Mouse (Mus musculus) heart, adult 9 months (tissue): ENCODE measurements around the gene Anapc15.
"Not testable (repeated sequence)": the region's sequence is repeated elsewhere in the genome, so short reads cannot be mapped to it uniquely, and the experiment has no call there.

Experiments used
- DNase-seq, 2 experiments: peaks; one replicate each; pipeline ENCODE4 v3.0.0; 2022; ENCODE audit warnings: low spot score in 2 of 2

Anapc15 gene

GRCm38 (mm10) chr7:101896104-101897066 lies 32.9 kb downstream of the Anapc15 start:
- DNase-seq, result peak; percentile 98 to 99

GRCm38 (mm10) chr7:101900331-101901097 lies 37.0 kb downstream of the Anapc15 start:
- DNase-seq, result peak in 1 of 2 experiments; percentile 52

GRCm38 (mm10) chr7:101901969-101902368 lies 38.5 kb downstream of the Anapc15 start:
- no peak for DNase-seq

- no peak for DNase-seq
Measured at GRCm38 (mm10) chr7:101902846-101903245, 39.3 kb downstream of the Anapc15 start.

GRCm38 (mm10) chr7:101905561-101906286 lies 42.2 kb downstream of the Anapc15 start, which contains the start of gene Lamtor1:
Lamtor1 (plus strand) TSS chr7:101905904.
- peak; percentile 100 for DNase-seq

GRCm38 (mm10) chr7:101906287-101906681 lies 42.8 kb downstream of the Anapc15 start, which contains the start of gene Tomt:
Tomt (minus strand) TSS chr7:101906359.
- no peak for DNase-seq

GRCm38 (mm10) chr7:101906696-101907095 lies 43.2 kb downstream of the Anapc15 start:
- no peak for DNase-seq

- DNase-seq, result peak in 1 of 2 experiments; percentile 55
Measured at GRCm38 (mm10) chr7:101908367-101908766, 44.9 kb downstream of the Anapc15 start.

- DNase-seq, result no peak
Measured at GRCm38 (mm10) chr7:101910138-101910537, 46.6 kb downstream of the Anapc15 start.

- DNase-seq, result no peak
Measured at GRCm38 (mm10) chr7:101911982-101912381, 48.5 kb downstream of the Anapc15 start.

- DNase-seq, result no peak
Measured at GRCm38 (mm10) chr7:101918071-101918470, 54.6 kb downstream of the Anapc15 start.

- DNase-seq, result not testable (repeated sequence)
Measured at GRCm38 (mm10) chr7:101925892-101926291, 62.4 kb downstream of the Anapc15 start.

GRCm38 (mm10) chr7:101928093-101928492 lies 64.6 kb downstream of the Anapc15 start:
- DNase-seq, result no peak

GRCm38 (mm10) chr7:101932551-101932950 lies 69.0 kb downstream of the Anapc15 start:
- no peak for DNase-seq

GRCm38 (mm10) chr7:101933300-101933699 lies 69.8 kb downstream of the Anapc15 start:
- DNase-seq, result no peak

- peak; percentile 97 to 98 for DNase-seq
Measured at GRCm38 (mm10) chr7:101933751-101934240, 70.3 kb downstream of the Anapc15 start, which contains the start of the genes Lrrc51 and Numa1. Lrrc51 (minus strand) TSS chr7:101933895. Numa1 (plus strand) TSS chr7:101934111.

GRCm38 (mm10) chr7:101935957-101936356 lies 72.4 kb downstream of the Anapc15 start:
- no peak for DNase-seq

GRCm38 (mm10) chr7:101936996-101937395 lies 73.5 kb downstream of the Anapc15 start:
- DNase-seq, result no peak

GRCm38 (mm10) chr7:101937569-101937968 lies 74.1 kb downstream of the Anapc15 start:
- no peak for DNase-seq

- no peak for DNase-seq
Measured at GRCm38 (mm10) chr7:101938348-101938747, 74.8 kb downstream of the Anapc15 start.

- no peak for DNase-seq
Measured at GRCm38 (mm10) chr7:101939758-101940157, 76.2 kb downstream of the Anapc15 start.
